Mouse (Mus musculus) G1E (cell line): ENCODE measurements around the gene Prm3. TPM values are rescaled to one million over a fixed set of nuclear protein-coding genes. Genes with fewer than 3 reads are reported as not detected.

Experiments used
- ATAC-seq: 2 replicates; pipeline ENCODE4 v1.8.0; 2016; ENCODE audit warnings: mild to moderate bottlenecking; ENCODE audit not compliant: insufficient number of reproducible peaks, poor library complexity, low FRiP score, severe bottlenecking; ENCODE audit errors: extremely low read depth
- DNase-seq: peaks from one replicate; pipeline ENCODE4 v3.0.0; 2012; ENCODE audit warnings: low spot score
- H3K27me3 ChIP-seq: 2 replicates; pipeline ENCODE4 v1.6.1; 2012; ENCODE audit warnings: mild to moderate bottlenecking, low read length, inconsistent platforms; ENCODE audit not compliant: insufficient read depth
- H3K36me3 ChIP-seq: replicated peaks from 2 replicates; pipeline ENCODE3; 2012; ENCODE audit warnings: mild to moderate bottlenecking, inconsistent platforms
- H3K4me1 ChIP-seq: 2 replicates; pipeline ENCODE4 v1.6.1; 2012; ENCODE audit warnings: low read depth, low read length, inconsistent platforms, mixed read lengths; ENCODE audit not compliant: insufficient read depth
- H3K4me3 ChIP-seq: 2 replicates; pipeline ENCODE4 v1.5.1; 2012; ENCODE audit warnings: low read depth, mild to moderate bottlenecking, inconsistent platforms, low read length, moderate library complexity, mixed read lengths
- H3K9me3 ChIP-seq: replicated peaks from 2 replicates; pipeline ENCODE4 v1.6.1; 2012; ENCODE audit warnings: inconsistent platforms
- CTCF ChIP-seq: IDR thresholded peaks from 2 replicates; pipeline ENCODE4 v1.5.1; 2012; ENCODE audit warnings: low read depth, low read length, inconsistent platforms, mixed read lengths
- GATA1 ChIP-seq: IDR thresholded peaks from 2 replicates; pipeline ENCODE4 v1.6.1; 2012; ENCODE audit warnings: borderline replicate concordance, low read length, inconsistent platforms, mixed read lengths
- GATA2 ChIP-seq: IDR thresholded peaks from 2 replicates; pipeline ENCODE4 v1.6.1; 2012; ENCODE audit warnings: low read depth, low read length, inconsistent platforms, borderline replicate concordance
- POLR2AphosphoS5 ChIP-seq: IDR thresholded peaks from 2 replicates; pipeline ENCODE4 v1.6.1; 2012; ENCODE audit warnings: low read depth, low read length, inconsistent platforms; ENCODE audit not compliant: insufficient replicate concordance
- TAL1 ChIP-seq: conservative IDR thresholded peaks from 2 replicates; pipeline ENCODE4 v1.6.1; 2012; ENCODE audit warnings: low read depth, low read length, inconsistent platforms, mixed read lengths
- polyA plus RNA-seq: library from polyadenylated mRNA; stranded (reverse); fragments of >175 nt; gene quantifications from 2 replicates; pipeline ENCODE4 v1.2.3, GENCODE M21; 2012
- total RNA-seq, 2 experiments: library from RNA; stranded (forward) in 1 of 2; stranded (reverse) in 1 of 2; fragments of 200-1000 nt in 1 of 2; fragments of >200 nt in 1 of 2; fragmentation: Nextera tagmentation in 1 of 2; gene quantifications; 2 replicates each; pipeline ENCODE4 v1.2.3; 2014 to 2017

Gene Prm3
- total and polyA plus RNA-seq, 3 experiments, result not detected

- TF ChIP-seq TAL1 (no peak), GATA2 (no peak), POLR2AphosphoS5 (no peak), CTCF (no peak), GATA1 (no peak)
- DNase-seq (no peak), ATAC-seq (no peak)
- Histone ChIP-seq H3K4me3 (no peak overlapping the region), H3K27me3 (peaks cover 49% of the 10 kb centered on the region), H3K36me3 (no peaks in the 10 kb centered on the region), H3K9me3 (no peaks in the 10 kb centered on the region), H3K4me1 (no peaks in the 10 kb centered on the region)
Measured at GRCm38 (mm10) chr16:10824536-10824935, 33.8 kb upstream of the Prm3 start.

GRCm38 (mm10) chr16:10821387-10821786, 30.7 kb upstream of the Prm3 start:
- no peaks in the 10 kb centered on the region for H3K4me1 ChIP-seq
- H3K36me3 ChIP-seq, result no peaks in the 10 kb centered on the region
- H3K27me3 ChIP-seq, result peaks cover 57% of the 10 kb centered on the region
- ATAC-seq (no peak), DNase-seq (no peak)
- TF ChIP-seq GATA1 (no peak), CTCF (no peak), GATA2 (no peak)
- no peak overlapping the region for H3K4me3 ChIP-seq
- H3K9me3 ChIP-seq, result no peaks in the 10 kb centered on the region

GRCm38 (mm10) chr16:10819966-10820365, 29.3 kb upstream of the Prm3 start:
- H3K36me3 ChIP-seq, result no peaks in the 10 kb centered on the region
- DNase-seq (no peak), ATAC-seq (no peak)
- no peak overlapping the region for H3K4me3 ChIP-seq
- H3K27me3 ChIP-seq, result peaks cover 60% of the 10 kb centered on the region
- peaks cover 9% of the 10 kb centered on the region for H3K4me1 ChIP-seq
- H3K9me3 ChIP-seq, result no peaks in the 10 kb centered on the region
- TF ChIP-seq GATA2 (no peak), CTCF (no peak), TAL1 (no peak), POLR2AphosphoS5 (no peak), GATA1 (no peak)

GRCm38 (mm10) chr16:10818579-10819135, 27.9 kb upstream of the Prm3 start:
- DNase-seq, result no peak
- TF ChIP-seq TAL1 (no peak), GATA2 (no peak), CTCF (no peak), GATA1 (no peak), POLR2AphosphoS5 (no peak)
- Histone ChIP-seq H3K36me3 (no peaks in the 10 kb centered on the region), H3K4me3 (no peak overlapping the region), H3K4me1 (peaks cover 23% of the 10 kb centered on the region), H3K27me3 (peaks cover 61% of the 10 kb centered on the region), H3K9me3 (no peaks in the 10 kb centered on the region)
- no peak for ATAC-seq

- DNase-seq, result peak; percentile 30
- ATAC-seq, result peak; percentile 54
Measured at GRCm38 (mm10) chr16:10814864-10815263, 24.1 kb upstream of the Prm3 start.

GRCm38 (mm10) chr16:10813726-10814125, 23.0 kb upstream of the Prm3 start:
- Histone ChIP-seq H3K27me3 (peaks cover 61% of the 10 kb centered on the region), H3K4me3 (no peak overlapping the region), H3K9me3 (no peaks in the 10 kb centered on the region), H3K4me1 (peaks cover 31% of the 10 kb centered on the region), H3K36me3 (no peaks in the 10 kb centered on the region)
- TF ChIP-seq GATA2 (no peak), CTCF (no peak), GATA1 (no peak), POLR2AphosphoS5 (no peak), TAL1 (no peak)
- DNase-seq (no peak), ATAC-seq (no peak)

More at GRCm38 (mm10) chr16:10814864-10815263, 24.1 kb upstream of the Prm3 start:
- TF ChIP-seq GATA2 (no peak), CTCF (no peak)
- Histone ChIP-seq H3K4me3 (peak overlapping the region; percentile 33), H3K4me1 (peaks cover 31% of the 10 kb centered on the region), H3K36me3 (no peaks in the 10 kb centered on the region), H3K9me3 (no peaks in the 10 kb centered on the region), H3K27me3 (peaks cover 59% of the 10 kb centered on the region)
